Mouse (Mus musculus): ENCODE measurements around the gene Casp2.
A peak's percentile ranks its signal among the peaks of the same experiment; 100 is the strongest.

The Casp2 gene

GRCm38 (mm10) chr6:42276151-42276550 is 11.4 kb downstream of the Casp2 start:
- no peak for DNase-seq (ENCODE audit: low read depth, low spot score)

- DNase-seq (ENCODE audit: low read depth, low spot score), result no peak
These were observed 18.2 kb downstream of the Casp2 start for GRCm38 (mm10) chr6:42282865-42283528.

- no peak for DNase-seq (ENCODE audit: low read depth, low spot score)
These were observed 21.7 kb downstream of the Casp2 start, which contains the start of gene Clcn1 for GRCm38 (mm10) chr6:42286448-42286847. Gene Clcn1, plus strand, starts transcription at chr6:42286685.

- DNase-seq (ENCODE audit: low read depth, low spot score), result no peak
These were observed 22.8 kb downstream of the Casp2 start for GRCm38 (mm10) chr6:42287562-42287961.

- DNase-seq (ENCODE audit: low read depth, low spot score), result no peak
These were observed 28.5 kb downstream of the Casp2 start for GRCm38 (mm10) chr6:42293327-42293726.

GRCm38 (mm10) chr6:42295549-42296094 is 30.8 kb downstream of the Casp2 start:
- no peak for DNase-seq (ENCODE audit: low read depth, low spot score)

GRCm38 (mm10) chr6:42299362-42299761 is 34.6 kb downstream of the Casp2 start:
- DNase-seq (ENCODE audit: low read depth, low spot score), result no peak

- no peak for DNase-seq (ENCODE audit: low read depth, low spot score)
These were observed 45.1 kb downstream of the Casp2 start for GRCm38 (mm10) chr6:42309816-42310378.

GRCm38 (mm10) chr6:42310427-42311053 is 45.8 kb downstream of the Casp2 start:
- DNase-seq (ENCODE audit: low read depth, low spot score), result no peak

GRCm38 (mm10) chr6:42318293-42318692 is 53.5 kb downstream of the Casp2 start:
- DNase-seq (ENCODE audit: low read depth, low spot score), result no peak

GRCm38 (mm10) chr6:42323371-42324066 is 58.7 kb downstream of the Casp2 start:
- no peak for DNase-seq (ENCODE audit: low read depth, low spot score)

- DNase-seq (ENCODE audit: low read depth, low spot score), result peak; percentile 3
These were observed 59.3 kb downstream of the Casp2 start for GRCm38 (mm10) chr6:42324067-42324481.

GRCm38 (mm10) chr6:42324482-42325267 is 59.9 kb downstream of the Casp2 start, which contains the start of gene Fam131b:
Gene Fam131b, minus strand, starts transcription at chr6:42324643.
- DNase-seq (ENCODE audit: low read depth, low spot score), result no peak

GRCm38 (mm10) chr6:42325268-42325609 is 60.5 kb downstream of the Casp2 start:
- DNase-seq (ENCODE audit: low read depth, low spot score), result peak; percentile 51

GRCm38 (mm10) chr6:42326509-42326908 is 61.7 kb downstream of the Casp2 start:
- DNase-seq (ENCODE audit: low read depth, low spot score), result no peak

- DNase-seq (ENCODE audit: low read depth, low spot score), result no peak
These were observed 64.0 kb downstream of the Casp2 start for GRCm38 (mm10) chr6:42328757-42329156.

GRCm38 (mm10) chr6:42330216-42330615 is 65.4 kb downstream of the Casp2 start:
- DNase-seq (ENCODE audit: low read depth, low spot score), result no peak

- DNase-seq (ENCODE audit: low read depth, low spot score), result no peak
These were observed 66.2 kb downstream of the Casp2 start for GRCm38 (mm10) chr6:42330946-42331345.
